Mouse (Mus musculus) liver, embryonic 13.5 days (tissue): Measurements from ENCODE around the gene Magi1. TPM values are rescaled to one million over a fixed set of nuclear protein-coding genes. Genes with fewer than 3 reads are reported as not detected.

Source experiments
- ATAC-seq: fragments of 200-750 bp; cut with Nextera tagmentation; 2 replicates; pipeline ENCODE4 v1.8.0; 2017; ENCODE audit warnings: low read depth, mild to moderate bottlenecking, moderate number of reproducible peaks, moderate library complexity
- DNase-seq: peaks from one replicate; pipeline ENCODE4 v3.0.0; 2022
- H3K27ac ChIP-seq: fragments of 300-500 bp; sonication (generic); 2 replicates; pipeline ENCODE4 v1.5.1; 2015; ENCODE audit warnings: moderate library complexity, mild to moderate bottlenecking, inconsistent platforms
- H3K27me3 ChIP-seq: fragments of 300-500 bp; sonication (generic); 2 replicates; pipeline ENCODE4 v1.6.1; 2015; ENCODE audit warnings: mild to moderate bottlenecking, inconsistent platforms
- H3K36me3 ChIP-seq: fragments of 300-500 bp; sonication (generic); 2 replicates; pipeline ENCODE4 v1.6.1; 2015; ENCODE audit warnings: mild to moderate bottlenecking, inconsistent platforms
- H3K4me1 ChIP-seq: fragments of 300-500 bp; sonication (generic); replicated peaks from 2 replicates; pipeline ENCODE4 v1.6.1; 2015; ENCODE audit warnings: inconsistent platforms
- H3K4me2 ChIP-seq: fragments of 300-500 bp; sonication (generic); 2 replicates; pipeline ENCODE4 v1.6.1; 2015; ENCODE audit warnings: inconsistent platforms, mild to moderate bottlenecking, moderate library complexity
- H3K4me3 ChIP-seq: fragments of 300-500 bp; sonication (generic); replicated peaks from 2 replicates; pipeline ENCODE4 v1.5.1; 2015; ENCODE audit warnings: mild to moderate bottlenecking, inconsistent platforms
- H3K9ac ChIP-seq: fragments of 300-500 bp; sonication (generic); 2 replicates; pipeline ENCODE4 v1.6.1; 2015; ENCODE audit warnings: mild to moderate bottlenecking, inconsistent platforms
- H3K9me3 ChIP-seq: fragments of 300-500 bp; sonication (generic); replicated peaks from 2 replicates; pipeline ENCODE4 v1.6.1; 2016; ENCODE audit warnings: inconsistent platforms
- whole genome bisulfite sequencing: fragments of 180-500 bp; shearing (Covaris S2); methylation state at CpG from one replicate; pipeline ENCODE4 v1.1.7; 2015; ENCODE audit not compliant: insufficient replicate concordance; 5-methylcytosine and 5-hydroxymethylcytosine counted together
- polyA plus RNA-seq: library from polyadenylated mRNA; unstranded; fragments of >200 nt; fragmentation: Nextera tagmentation; extraction: Ambion mirVana; gene quantifications from 2 replicates; pipeline ENCODE4 v1.2.1, GENCODE M21; 2015

The Magi1 gene
- polyA plus RNA-seq, 1 experiment from 2014 or later, result 1.2 TPM

- Histone ChIP-seq H3K4me3 (no peak overlapping the region), H3K36me3 (no peaks in the 10 kb centered on the region), H3K4me2 (peak overlapping the region; percentile 30), H3K9me3 (no peaks in the 10 kb centered on the region), H3K27me3 (peaks cover 35% of the 10 kb centered on the region), H3K27ac (no peak overlapping the region), H3K9ac (no peak overlapping the region), H3K4me1 (peaks cover 4% of the 10 kb centered on the region; the same call in 1 of the 2 replicates)
- no peak for DNase-seq
- no peak for ATAC-seq
- WGBS, result 4% methylated on average over 24 of the region's 24 CpGs
Measured at GRCm38 (mm10) chr6:93716686-93717625, 566.8 kb downstream of the Magi1 start.

DNA sequence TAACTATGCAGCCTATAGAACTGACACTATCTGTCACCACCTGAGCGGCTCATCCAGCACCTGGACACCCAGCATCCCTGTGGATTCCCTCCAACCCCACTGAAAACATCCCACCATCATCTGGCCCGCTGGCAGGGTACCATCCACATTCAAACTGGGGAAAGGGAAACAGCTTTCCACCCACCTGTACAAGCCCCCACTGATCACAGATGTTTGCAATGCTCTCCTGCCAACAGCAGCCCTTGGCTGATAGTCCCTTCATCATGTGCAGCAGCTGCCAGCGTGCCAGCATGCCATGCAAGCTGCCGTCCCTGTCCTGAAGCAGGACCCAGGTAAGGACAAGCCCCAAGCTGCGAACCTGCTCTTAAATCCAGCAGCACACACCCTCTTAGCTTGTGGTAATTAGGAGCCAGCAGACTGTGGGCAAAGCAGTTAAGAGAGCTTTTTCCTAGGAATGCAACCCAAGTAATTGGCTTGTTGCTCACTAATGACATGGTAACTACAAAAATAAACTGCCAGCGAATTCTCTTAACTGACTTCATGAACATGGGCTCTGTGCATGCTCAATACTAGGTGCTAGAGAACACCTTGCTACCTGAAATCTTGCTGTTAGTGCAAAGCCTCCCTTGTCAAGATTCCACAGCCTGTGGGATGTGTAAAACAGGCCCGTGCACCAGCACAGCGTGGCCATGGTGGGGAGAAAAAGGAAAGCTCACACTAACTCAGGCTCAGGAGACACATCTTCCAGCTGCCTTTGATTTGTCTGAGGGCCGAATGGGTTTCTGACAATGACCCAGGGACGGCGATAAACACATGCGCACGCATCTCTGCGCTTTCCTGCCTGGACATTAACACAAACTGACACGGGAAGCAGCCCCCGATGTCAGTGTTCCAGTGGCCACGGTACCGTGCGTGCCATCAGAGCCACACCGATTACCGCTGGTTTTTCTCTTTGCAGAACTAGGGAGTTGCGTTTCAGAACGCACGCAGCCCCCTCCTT is 568.2 kb downstream of the Magi1 start:
- H3K27ac ChIP-seq, result no peak overlapping the region
- H3K4me1 ChIP-seq, result peaks cover 4% of the 10 kb centered on the region; the same call in 1 of the 2 replicates
- ATAC-seq, result no peak
- no peaks in the 10 kb centered on the region for H3K9me3 ChIP-seq
- H3K36me3 ChIP-seq, result no peaks in the 10 kb centered on the region
- H3K9ac ChIP-seq, result no peak overlapping the region
- WGBS, result 31% methylated on average over 24 of the region's 24 CpGs
- no peak for DNase-seq
- H3K4me3 ChIP-seq, result no peak overlapping the region
- H3K27me3 ChIP-seq, result peaks cover 35% of the 10 kb centered on the region
- peak overlapping the region; percentile 33 for H3K4me2 ChIP-seq

DNA sequence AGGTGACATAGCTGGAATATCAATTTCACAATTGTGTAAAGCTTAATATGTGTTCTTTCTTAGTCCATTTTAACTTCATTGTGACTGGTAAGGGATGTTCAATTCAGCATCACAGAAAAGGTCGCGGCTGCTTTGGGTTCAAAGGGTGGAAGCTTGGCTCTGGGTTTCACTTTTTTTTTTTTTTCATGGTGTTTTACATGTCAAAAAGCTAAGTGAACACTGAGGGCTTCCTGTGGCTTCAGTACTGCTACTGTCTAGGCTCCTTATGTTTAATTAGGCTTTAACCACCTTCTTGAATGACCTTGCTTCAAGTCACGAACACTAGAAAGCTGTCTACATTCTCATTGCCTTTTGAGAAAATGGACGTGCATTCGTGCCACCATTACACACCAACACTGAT is 579.4 kb downstream of the Magi1 start:
- Histone ChIP-seq H3K9ac (no peak overlapping the region), H3K4me3 (no peak overlapping the region), H3K27me3 (no peaks in the 10 kb centered on the region), H3K4me2 (no peak overlapping the region), H3K9me3 (no peaks in the 10 kb centered on the region), H3K4me1 (no peaks in the 10 kb centered on the region), H3K27ac (no peak overlapping the region), H3K36me3 (no peaks in the 10 kb centered on the region)
- DNase-seq (no peak), ATAC-seq (no peak)
- WGBS, result 71% methylated on average over 5 of the region's 5 CpGs

DNA sequence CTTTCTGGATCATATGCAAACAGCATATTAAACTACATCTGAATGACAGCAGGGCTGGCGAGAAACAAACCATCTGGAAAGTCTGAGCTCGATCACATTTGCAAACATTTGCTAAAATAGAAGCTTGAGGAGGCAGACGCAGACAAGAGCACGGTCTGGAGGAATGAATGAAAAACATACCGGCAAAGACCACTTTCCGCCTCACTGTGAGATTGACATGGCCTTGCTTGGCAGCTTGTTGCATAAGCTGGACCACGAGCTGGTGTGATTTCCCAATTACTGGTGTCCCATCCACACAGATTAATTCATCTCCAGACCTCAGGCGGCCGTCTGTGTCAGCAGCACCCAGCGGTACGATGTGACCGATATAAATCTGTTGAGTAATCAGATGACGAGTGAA is 584.3 kb downstream of the Magi1 start:
- Histone ChIP-seq H3K9me3 (no peaks in the 10 kb centered on the region), H3K9ac (no peak overlapping the region), H3K4me3 (no peak overlapping the region), H3K36me3 (no peaks in the 10 kb centered on the region), H3K4me1 (no peaks in the 10 kb centered on the region), H3K27ac (no peak overlapping the region), H3K27me3 (no peaks in the 10 kb centered on the region), H3K4me2 (no peak overlapping the region)
- ATAC-seq, result no peak
- DNase-seq, result no peak
- WGBS, result 68% methylated on average over 13 of the region's 13 CpGs

DNA sequence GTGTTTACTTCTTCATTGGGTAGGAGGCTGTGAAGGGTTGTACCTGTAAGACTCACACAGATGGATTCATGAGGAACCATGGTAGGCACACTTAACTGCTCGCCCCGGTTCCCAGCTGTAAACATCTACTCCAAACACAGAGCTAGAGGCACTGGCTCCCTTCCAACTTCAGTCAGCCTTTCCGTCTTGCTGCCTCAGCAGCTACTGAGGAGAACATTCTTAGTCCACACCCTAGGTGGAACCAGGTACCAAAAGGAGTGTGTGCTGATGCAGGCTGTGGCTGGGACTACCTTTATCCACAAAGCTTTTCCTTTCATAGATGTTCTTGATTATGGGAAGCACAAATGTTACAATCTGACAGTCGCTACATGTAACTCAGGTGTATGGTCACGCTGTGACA is 585.8 kb downstream of the Magi1 start:
- no peak overlapping the region for H3K4me2 ChIP-seq
- H3K9me3 ChIP-seq, result no peaks in the 10 kb centered on the region
- no peaks in the 10 kb centered on the region for H3K4me1 ChIP-seq
- 61% methylated on average over 5 of the region's 5 CpGs for WGBS
- ATAC-seq (no peak), DNase-seq (no peak)
- no peaks in the 10 kb centered on the region for H3K27me3 ChIP-seq
- H3K27ac ChIP-seq, result no peak overlapping the region
- H3K9ac ChIP-seq, result no peak overlapping the region
- H3K36me3 ChIP-seq, result no peaks in the 10 kb centered on the region
- H3K4me3 ChIP-seq, result no peak overlapping the region

DNA sequence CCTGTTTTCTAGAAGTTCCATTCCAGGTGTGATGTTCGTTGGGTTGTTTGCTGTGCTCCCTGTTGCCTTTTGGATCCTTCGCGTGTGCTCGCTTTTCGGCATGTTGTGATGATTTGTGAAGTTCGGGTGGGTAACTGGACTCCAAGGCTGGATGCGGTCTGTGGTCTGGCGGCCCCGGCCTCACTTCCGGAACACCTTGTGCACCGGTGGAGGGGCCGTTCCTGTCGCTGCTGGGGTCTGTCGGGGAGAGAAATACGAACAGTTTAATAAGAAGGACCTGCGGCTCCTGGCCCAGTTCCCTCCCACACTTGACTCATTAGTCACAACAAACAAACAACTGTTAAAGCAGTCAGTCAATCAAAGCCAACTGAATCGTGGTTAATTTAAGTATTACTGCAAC is 605.0 kb downstream of the Magi1 start:
- 50% methylated on average over 17 of the region's 17 CpGs for WGBS

DNA sequence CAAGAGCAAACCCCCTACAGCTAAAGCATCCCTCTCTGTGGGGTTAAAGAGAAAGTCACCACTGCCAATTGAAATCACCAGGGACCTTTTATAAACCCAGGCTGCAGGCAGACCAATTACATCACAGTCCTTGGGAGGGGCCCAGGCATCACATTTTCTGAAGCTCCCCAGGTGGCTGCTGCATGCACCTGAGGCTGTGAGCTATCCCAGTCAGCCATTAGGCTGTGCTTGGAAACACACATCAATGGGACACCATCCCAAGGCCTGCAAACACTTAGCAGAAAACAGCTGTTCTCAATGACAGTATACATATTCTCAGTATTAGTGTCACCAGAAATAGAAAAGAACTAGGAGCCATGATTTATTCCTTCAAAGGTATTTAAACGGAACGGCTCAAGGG is 617.0 kb downstream of the Magi1 start:
- H3K4me3 ChIP-seq, result no peak overlapping the region
- 69% methylated on average over 2 of the region's 2 CpGs for WGBS
- no peaks in the 10 kb centered on the region for H3K9me3 ChIP-seq
- no peaks in the 10 kb centered on the region for H3K4me1 ChIP-seq
- ATAC-seq (no peak), DNase-seq (no peak)
- H3K4me2 ChIP-seq, result no peak overlapping the region
- no peaks in the 10 kb centered on the region for H3K36me3 ChIP-seq
- no peaks in the 10 kb centered on the region for H3K27me3 ChIP-seq
- H3K9ac ChIP-seq, result no peak overlapping the region
- no peak overlapping the region for H3K27ac ChIP-seq

More for the DNA sequence above, 605.0 kb downstream of the Magi1 start:
- DNase-seq, result no peak
- no peaks in the 10 kb centered on the region for H3K9me3 ChIP-seq
- no peaks in the 10 kb centered on the region for H3K4me1 ChIP-seq
- no peak for ATAC-seq
- no peak overlapping the region for H3K4me3 ChIP-seq
- no peaks in the 10 kb centered on the region for H3K27me3 ChIP-seq
- H3K36me3 ChIP-seq, result peaks cover 8% of the 10 kb centered on the region
- no peak overlapping the region for H3K27ac ChIP-seq
- no peak overlapping the region for H3K9ac ChIP-seq
- H3K4me2 ChIP-seq, result no peak overlapping the region

- Histone ChIP-seq H3K4me3 (no peak overlapping the region), H3K4me2 (no peak overlapping the region), H3K27ac (no peak overlapping the region), H3K27me3 (no peaks in the 10 kb centered on the region), H3K9me3 (no peaks in the 10 kb centered on the region), H3K4me1 (no peaks in the 10 kb centered on the region), H3K36me3 (no peaks in the 10 kb centered on the region), H3K9ac (no peak overlapping the region)
- DNase-seq, result no peak
- WGBS, result 82% methylated on average over 12 of the region's 12 CpGs
- no peak for ATAC-seq
Measured at GRCm38 (mm10) chr6:93665056-93665805, 618.5 kb downstream of the Magi1 start.

DNA sequence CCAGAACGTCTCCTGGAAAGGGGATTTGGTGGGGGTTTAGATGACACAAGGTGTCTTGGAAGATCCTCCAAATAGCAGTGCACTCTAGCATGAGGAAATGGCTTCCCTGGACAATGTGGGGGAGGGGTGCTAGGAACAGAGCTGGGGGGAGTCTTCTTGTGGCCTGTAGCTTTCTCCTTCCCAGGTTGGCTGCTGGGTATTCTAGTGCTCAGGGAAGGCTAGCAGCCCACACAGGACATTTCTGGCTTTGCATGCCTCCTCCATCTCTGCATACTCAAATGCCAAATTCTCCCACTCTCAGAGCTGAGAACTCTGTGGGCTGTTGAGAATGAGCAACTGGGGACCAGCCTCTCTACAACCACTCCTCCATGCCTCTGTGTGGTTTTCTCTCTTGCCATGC is 622.6 kb downstream of the Magi1 start:
- no peak for ATAC-seq
- no peaks in the 10 kb centered on the region for H3K9me3 ChIP-seq
- no peaks in the 10 kb centered on the region for H3K4me1 ChIP-seq
- DNase-seq, result no peak
- H3K4me2 ChIP-seq, result no peak overlapping the region
- H3K9ac ChIP-seq, result no peak overlapping the region
- no peak overlapping the region for H3K4me3 ChIP-seq
- 50% methylated on average over 1 of the region's 1 CpGs for WGBS
- no peaks in the 10 kb centered on the region for H3K36me3 ChIP-seq
- H3K27ac ChIP-seq, result no peak overlapping the region
- no peaks in the 10 kb centered on the region for H3K27me3 ChIP-seq

GRCm38 (mm10) chr6:93659534-93659933 is 624.2 kb downstream of the Magi1 start:
- Histone ChIP-seq H3K9me3 (no peaks in the 10 kb centered on the region), H3K9ac (no peak overlapping the region), H3K4me3 (no peak overlapping the region), H3K4me1 (no peaks in the 10 kb centered on the region), H3K4me2 (no peak overlapping the region), H3K27me3 (no peaks in the 10 kb centered on the region), H3K36me3 (no peaks in the 10 kb centered on the region), H3K27ac (no peak overlapping the region)
- ATAC-seq, result no peak
- no peak for DNase-seq
- WGBS, result 74% methylated on average over 8 of the region's 8 CpGs
